Mouse (Mus musculus): Measurements from ENCODE around the gene 1700102P08Rik. TPM values are rescaled to one million over a fixed set of nuclear protein-coding genes. Genes with fewer than 3 reads are reported as not detected.

Gene 1700102P08Rik
- polyA plus RNA-seq, 1 experiment from 2014 or later = 2.0 TPM

GRCm38 (mm10) chr9:108451519-108452160, 59.0 kb downstream of the 1700102P08Rik start:
- Histone ChIP-seq H3K4me3 (peak overlapping the region; percentile 62), H3K9ac (peak overlapping the region; percentile 81), H3K36me3 (ENCODE audit: poor library complexity, severe bottlenecking) (peaks cover 20% of the 10 kb centered on the region), H3K27me3 (no peaks in the 10 kb centered on the region), H3K27ac (peak overlapping the region; percentile 96), H3K4me1 (peaks cover 52% of the 10 kb centered on the region), H3K4me2 (peak overlapping the region; percentile 85), H3K9me3 (replicated peaks) (no peaks in the 10 kb centered on the region)
- 47% methylated on average over 6 of the region's 6 CpGs for WGBS
- ATAC-seq = no peak

- Histone ChIP-seq H3K4me3 (peak overlapping the region; percentile 62), H3K9me3 (replicated peaks) (no peaks in the 10 kb centered on the region), H3K27me3 (no peaks in the 10 kb centered on the region), H3K4me1 (peaks cover 52% of the 10 kb centered on the region), H3K36me3 (ENCODE audit: poor library complexity, severe bottlenecking) (peaks cover 17% of the 10 kb centered on the region), H3K9ac (peak overlapping the region; percentile 81), H3K4me2 (peak overlapping the region; percentile 85), H3K27ac (peak overlapping the region; percentile 96)
- WGBS = under 1% methylated on average over 40 of the region's 40 CpGs
- peak; percentile 79 for ATAC-seq
Observed at GRCm38 (mm10) chr9:108452291-108452906, 59.8 kb downstream of the 1700102P08Rik start.

GRCm38 (mm10) chr9:108452911-108453310, 60.3 kb downstream of the 1700102P08Rik start:
- peak overlapping the region; percentile 85 for H3K4me2 ChIP-seq
- no peaks in the 10 kb centered on the region for H3K27me3 ChIP-seq
- no peaks in the 10 kb centered on the region for H3K9me3 ChIP-seq (replicated peaks)
- H3K36me3 ChIP-seq (ENCODE audit: poor library complexity, severe bottlenecking) = peaks cover 12% of the 10 kb centered on the region
- 43% methylated on average over 6 of the region's 6 CpGs for WGBS
- H3K27ac ChIP-seq = peak overlapping the region; percentile 96
- H3K9ac ChIP-seq = peak overlapping the region; percentile 81
- peak overlapping the region; percentile 62 for H3K4me3 ChIP-seq
- no peak; the same call in 1 of the 2 replicates for ATAC-seq
- H3K4me1 ChIP-seq = peaks cover 52% of the 10 kb centered on the region

GRCm38 (mm10) chr9:108453458-108453857, 60.9 kb downstream of the 1700102P08Rik start:
- no peaks in the 10 kb centered on the region for H3K9me3 ChIP-seq (replicated peaks)
- H3K27me3 ChIP-seq = no peaks in the 10 kb centered on the region
- 83% methylated on average over 4 of the region's 4 CpGs for WGBS
- peak overlapping the region; percentile 85; the same call in 1 of the 2 replicates for H3K4me2 ChIP-seq
- peak overlapping the region; percentile 96 for H3K27ac ChIP-seq
- no peak overlapping the region for H3K4me3 ChIP-seq
- H3K36me3 ChIP-seq (ENCODE audit: poor library complexity, severe bottlenecking) = peaks cover 7% of the 10 kb centered on the region
- no peak for ATAC-seq
- peak overlapping the region; percentile 27; the same call in 1 of the 2 replicates for H3K9ac ChIP-seq
- H3K4me1 ChIP-seq = peaks cover 52% of the 10 kb centered on the region

- no peak overlapping the region for H3K27ac ChIP-seq
- H3K27me3 ChIP-seq = no peaks in the 10 kb centered on the region
- H3K4me3 ChIP-seq = no peak overlapping the region
- no peak for ATAC-seq
- no peaks in the 10 kb centered on the region for H3K9me3 ChIP-seq (replicated peaks)
- H3K4me2 ChIP-seq = no peak overlapping the region
- no peak overlapping the region for H3K9ac ChIP-seq
- WGBS = 85% methylated on average over 6 of the region's 6 CpGs
- H3K4me1 ChIP-seq = peaks cover 45% of the 10 kb centered on the region
- H3K36me3 ChIP-seq (ENCODE audit: poor library complexity, severe bottlenecking) = no peaks in the 10 kb centered on the region
Observed at GRCm38 (mm10) chr9:108454429-108454828, 61.8 kb downstream of the 1700102P08Rik start.

GRCm38 (mm10) chr9:108455747-108456571, 63.4 kb downstream of the 1700102P08Rik start:
- no peak for ATAC-seq
- 78% methylated on average over 12 of the region's 12 CpGs for WGBS
- Histone ChIP-seq H3K36me3 (ENCODE audit: poor library complexity, severe bottlenecking) (no peaks in the 10 kb centered on the region), H3K9ac (no peak overlapping the region), H3K4me1 (peaks cover 35% of the 10 kb centered on the region), H3K27me3 (no peaks in the 10 kb centered on the region), H3K9me3 (replicated peaks) (no peaks in the 10 kb centered on the region), H3K4me2 (no peak overlapping the region), H3K27ac (no peak overlapping the region), H3K4me3 (no peak overlapping the region)

- Histone ChIP-seq H3K27ac (no peak overlapping the region), H3K4me3 (no peak overlapping the region), H3K27me3 (no peaks in the 10 kb centered on the region), H3K9ac (no peak overlapping the region), H3K4me2 (no peak overlapping the region), H3K36me3 (ENCODE audit: poor library complexity, severe bottlenecking) (no peaks in the 10 kb centered on the region), H3K9me3 (replicated peaks) (no peaks in the 10 kb centered on the region), H3K4me1 (peaks cover 35% of the 10 kb centered on the region)
- WGBS = 86% methylated on average over 10 of the region's 10 CpGs
- ATAC-seq = no peak
Observed at GRCm38 (mm10) chr9:108456953-108457352, 64.3 kb downstream of the 1700102P08Rik start.

- Histone ChIP-seq H3K27ac (peak overlapping the region; percentile 72; the same call in 1 of the 2 replicates), H3K36me3 (ENCODE audit: poor library complexity, severe bottlenecking) (peaks cover 22% of the 10 kb centered on the region), H3K9ac (no peak overlapping the region), H3K4me3 (peak overlapping the region; percentile 85), H3K4me2 (peak overlapping the region; percentile 85), H3K4me1 (peaks cover 18% of the 10 kb centered on the region), H3K9me3 (replicated peaks) (no peaks in the 10 kb centered on the region), H3K27me3 (no peaks in the 10 kb centered on the region)
- peak; percentile 27 for ATAC-seq
- 90% methylated on average over 1 of the region's 1 CpGs for WGBS
Observed at GRCm38 (mm10) chr9:108459939-108460318, 67.3 kb downstream of the 1700102P08Rik start.

Other genes with a start within 250 kb of the 1700102P08Rik start
- gene Bsn, start 202.4 kb upstream of the 1700102P08Rik start, polyA plus RNA-seq (2015; fragmentation: Nextera tagmentation; extraction: Ambion mirVana) = 4.7 TPM in 2 replicates
- gene Dag1, start 128.8 kb upstream of the 1700102P08Rik start, polyA plus RNA-seq (2015; fragmentation: Nextera tagmentation; extraction: Ambion mirVana) = 40.8 and 45.4 TPM in 2 replicates
- 94.9 and 95.4 TPM in 2 replicates for gene Nicn1, start 102.4 kb upstream of the 1700102P08Rik start, polyA plus RNA-seq (2015; fragmentation: Nextera tagmentation; extraction: Ambion mirVana)
- 25.3 and 26.7 TPM in 2 replicates for gene Amt, start 96.0 kb upstream of the 1700102P08Rik start, polyA plus RNA-seq (2015; fragmentation: Nextera tagmentation; extraction: Ambion mirVana)
- 317 and 330 TPM in 2 replicates for gene Rhoa, start 86.7 kb upstream of the 1700102P08Rik start, polyA plus RNA-seq (2015; fragmentation: Nextera tagmentation; extraction: Ambion mirVana)
- gene Tcta, start 86.6 kb upstream of the 1700102P08Rik start, polyA plus RNA-seq (2015; fragmentation: Nextera tagmentation; extraction: Ambion mirVana) = 30.9 and 38.1 TPM in 2 replicates
- 489 and 518 TPM in 2 replicates for gene Gpx1, start 53.9 kb upstream of the 1700102P08Rik start, polyA plus RNA-seq (2015; fragmentation: Nextera tagmentation; extraction: Ambion mirVana)
- gene Usp4, start 45.0 kb upstream of the 1700102P08Rik start, polyA plus RNA-seq (2015; fragmentation: Nextera tagmentation; extraction: Ambion mirVana) = 132 and 142 TPM in 2 replicates
- 1.1 and 1.2 TPM in 2 replicates for gene Ccdc36, start 35.7 kb downstream of the 1700102P08Rik start, polyA plus RNA-seq (2015; fragmentation: Nextera tagmentation; extraction: Ambion mirVana)
- gene BC048562, start 43.7 kb downstream of the 1700102P08Rik start, polyA plus RNA-seq (2015; fragmentation: Nextera tagmentation; extraction: Ambion mirVana) = not detected in 2 replicates
- gene Ccdc71, start 67.7 kb downstream of the 1700102P08Rik start, polyA plus RNA-seq (2015; fragmentation: Nextera tagmentation; extraction: Ambion mirVana) = 50.1 and 53.8 TPM in 2 replicates
- gene Klhdc8b, start 68.8 kb downstream of the 1700102P08Rik start, polyA plus RNA-seq (2015; fragmentation: Nextera tagmentation; extraction: Ambion mirVana) = 54.1 and 63.9 TPM in 2 replicates
- gene Lamb2, start 86.9 kb downstream of the 1700102P08Rik start, polyA plus RNA-seq (2015; fragmentation: Nextera tagmentation; extraction: Ambion mirVana) = 18.7 and 22.9 TPM in 2 replicates
- 69.7 and 80.6 TPM in 2 replicates for gene Usp19, start 97.8 kb downstream of the 1700102P08Rik start, polyA plus RNA-seq (2015; fragmentation: Nextera tagmentation; extraction: Ambion mirVana)
- 80.4 and 91.2 TPM in 2 replicates for gene Qars, start 114.9 kb downstream of the 1700102P08Rik start, polyA plus RNA-seq (2015; fragmentation: Nextera tagmentation; extraction: Ambion mirVana)
- 132 and 144 TPM in 2 replicates for gene Qrich1, start 124.0 kb downstream of the 1700102P08Rik start, polyA plus RNA-seq (2015; fragmentation: Nextera tagmentation; extraction: Ambion mirVana)
- 135 and 143 TPM in 2 replicates for gene Impdh2, start 167.5 kb downstream of the 1700102P08Rik start, polyA plus RNA-seq (2015; fragmentation: Nextera tagmentation; extraction: Ambion mirVana)
- gene Ndufaf3, start 174.6 kb downstream of the 1700102P08Rik start, polyA plus RNA-seq (2015; fragmentation: Nextera tagmentation; extraction: Ambion mirVana) = 64.8 and 70.4 TPM in 2 replicates
- gene Dalrd3, start 177.1 kb downstream of the 1700102P08Rik start, polyA plus RNA-seq (2015; fragmentation: Nextera tagmentation; extraction: Ambion mirVana) = 230 and 246 TPM in 2 replicates
- 203 and 256 TPM in 2 replicates for gene Wdr6, start 185.9 kb downstream of the 1700102P08Rik start, polyA plus RNA-seq (2015; fragmentation: Nextera tagmentation; extraction: Ambion mirVana)
- 16.6 and 18.7 TPM in 2 replicates for gene P4htm, start 204.9 kb downstream of the 1700102P08Rik start, polyA plus RNA-seq (2015; fragmentation: Nextera tagmentation; extraction: Ambion mirVana)

Data from forebrain, embryonic 13.5 days (tissue).